Mouse (Mus musculus): ENCODE measurements around the gene Tmem254c. TPM values are rescaled to one million over a fixed set of nuclear protein-coding genes. Genes with fewer than 3 reads are reported as not detected.
"Not testable (repeated sequence)": the region's sequence is repeated elsewhere in the genome, so short reads cannot be mapped to it uniquely, and the experiment has no call there.

Tmem254c gene
- polyA plus RNA-seq (2017; shearing (Covaris generic)) = 100 to 1,000 TPM in 1 of 2 experiments, 10 to 100 TPM in 1; 97.0 to 118 TPM

DNA sequence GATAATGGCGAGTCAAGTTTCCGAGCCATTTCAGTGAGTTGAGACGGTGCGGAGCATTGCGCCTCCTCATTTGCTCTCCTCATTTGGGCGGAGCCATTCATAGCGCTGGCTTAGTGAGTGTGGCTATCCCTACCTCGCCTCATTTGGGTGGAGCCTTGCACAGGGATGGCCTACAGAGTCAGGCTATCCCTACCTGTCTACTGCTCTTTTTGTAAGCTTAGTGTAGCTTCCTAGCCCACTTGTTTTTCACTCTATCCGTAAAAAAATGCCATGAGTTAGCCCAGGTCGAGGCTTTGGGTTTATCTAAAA, at the start of gene Tmem254c:
Gene Tmem254c, minus strand, starts transcription at position 31 of the 309 bp plus-strand sequence.
- ATAC-seq = peak; percentile 88

DNA sequence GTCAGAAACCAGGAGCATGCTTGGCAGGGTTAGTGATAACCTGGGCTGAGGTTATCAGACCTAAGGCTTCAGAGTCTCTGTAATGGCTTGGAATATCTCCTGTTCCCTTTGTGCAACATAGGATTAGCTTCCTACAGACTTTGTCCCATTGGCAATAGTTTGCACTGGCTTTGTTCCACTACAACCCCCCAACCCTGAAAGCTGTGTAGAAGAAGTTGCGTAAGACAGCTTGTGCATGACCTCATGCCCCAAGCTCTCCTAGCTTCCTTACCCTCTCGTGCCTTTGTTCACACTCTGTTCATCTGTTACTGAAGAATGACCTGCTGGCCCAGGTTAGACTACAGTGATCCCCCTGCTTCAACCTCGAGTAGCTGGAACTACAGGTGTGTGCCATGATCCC, 30.5 kb upstream of the Tmem254c start:
- not testable (repeated sequence) for ATAC-seq

DNA sequence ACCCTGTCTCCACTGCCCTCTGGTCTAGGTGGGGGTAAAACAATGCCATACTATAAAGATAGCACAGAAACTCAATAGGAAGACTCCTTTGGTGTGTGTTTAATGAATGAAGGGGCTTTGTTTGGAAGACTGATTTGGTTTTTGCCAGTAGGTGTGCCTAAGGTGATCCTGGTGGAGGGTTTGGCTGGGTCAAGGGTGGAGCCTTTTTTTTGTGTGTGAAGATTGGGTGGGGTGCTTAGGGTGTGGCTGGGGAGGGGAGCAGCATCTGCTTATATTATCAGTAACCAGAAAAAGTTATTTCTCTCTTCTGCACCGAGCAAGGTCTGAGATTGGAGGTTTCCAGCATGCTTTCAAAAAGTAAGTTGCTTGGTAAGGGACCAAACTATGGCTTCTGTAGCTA, 14.8 kb upstream of the Tmem254c start, which contains the start of gene Cphx3:
Gene Cphx3, plus strand, starts transcription at position 301 of the 400 bp plus-strand sequence.
- not testable (repeated sequence) for ATAC-seq

DNA sequence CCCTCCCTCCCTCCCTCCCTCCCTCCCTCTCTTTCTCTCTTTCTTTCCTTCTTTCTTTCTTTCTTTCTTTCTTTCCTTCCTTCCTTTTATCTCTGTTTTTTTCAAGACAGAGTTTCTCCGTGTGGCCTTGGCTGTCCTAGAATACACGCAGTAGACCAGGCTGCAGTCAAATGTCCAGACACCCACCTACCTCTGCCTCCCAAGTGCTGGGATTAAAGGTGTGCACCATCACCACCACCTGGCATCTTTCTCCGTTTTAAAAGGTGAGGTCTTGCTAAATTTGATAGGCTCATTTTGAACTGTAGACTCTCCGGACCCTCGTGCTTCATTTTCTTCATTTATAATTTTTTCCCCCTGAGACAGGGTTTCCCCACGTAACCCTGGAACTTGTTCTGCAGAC, 14.1 kb upstream of the Tmem254c start, which contains the start of gene Cphx2:
Gene Cphx2, plus strand, starts transcription at position 301 of the 400 bp plus-strand sequence.
- not testable (repeated sequence) for ATAC-seq

DNA sequence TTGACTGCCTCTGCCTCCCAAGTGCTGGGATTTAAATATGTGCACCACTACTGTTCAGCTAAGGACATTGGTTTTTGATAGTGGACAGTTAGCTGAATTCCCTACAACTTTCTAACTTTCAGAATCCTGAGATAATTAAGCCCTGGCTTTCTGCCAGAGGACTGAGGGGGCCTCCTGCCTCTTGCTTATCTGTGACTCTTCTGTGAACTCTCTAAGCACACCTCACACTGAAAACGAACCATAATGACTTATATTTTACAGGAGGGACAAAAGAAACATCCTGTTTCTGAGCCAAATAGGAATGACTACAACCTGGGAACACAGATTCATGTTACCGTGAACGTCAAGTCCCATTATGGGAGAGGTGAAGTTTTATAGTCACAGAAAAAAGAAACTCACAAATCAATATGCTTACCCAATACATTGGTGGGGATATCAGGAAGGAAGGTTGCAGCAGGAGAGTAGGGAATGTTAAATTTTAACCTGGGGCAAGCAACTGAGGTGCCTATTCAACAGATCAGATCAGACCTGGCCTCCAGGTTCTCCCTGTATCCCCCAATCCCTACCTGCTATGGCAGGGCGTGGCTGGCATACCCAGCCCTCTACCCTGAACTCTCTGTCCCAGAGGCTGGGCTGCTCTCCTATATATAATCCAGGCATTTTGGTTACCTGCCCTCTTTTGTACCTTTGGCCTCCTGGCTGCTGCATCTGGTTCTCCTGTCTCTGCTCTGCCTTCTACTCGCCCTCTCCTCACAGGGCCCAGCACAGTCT, 9.7 kb upstream of the Tmem254c start:
- ATAC-seq = not testable (repeated sequence)

DNA sequence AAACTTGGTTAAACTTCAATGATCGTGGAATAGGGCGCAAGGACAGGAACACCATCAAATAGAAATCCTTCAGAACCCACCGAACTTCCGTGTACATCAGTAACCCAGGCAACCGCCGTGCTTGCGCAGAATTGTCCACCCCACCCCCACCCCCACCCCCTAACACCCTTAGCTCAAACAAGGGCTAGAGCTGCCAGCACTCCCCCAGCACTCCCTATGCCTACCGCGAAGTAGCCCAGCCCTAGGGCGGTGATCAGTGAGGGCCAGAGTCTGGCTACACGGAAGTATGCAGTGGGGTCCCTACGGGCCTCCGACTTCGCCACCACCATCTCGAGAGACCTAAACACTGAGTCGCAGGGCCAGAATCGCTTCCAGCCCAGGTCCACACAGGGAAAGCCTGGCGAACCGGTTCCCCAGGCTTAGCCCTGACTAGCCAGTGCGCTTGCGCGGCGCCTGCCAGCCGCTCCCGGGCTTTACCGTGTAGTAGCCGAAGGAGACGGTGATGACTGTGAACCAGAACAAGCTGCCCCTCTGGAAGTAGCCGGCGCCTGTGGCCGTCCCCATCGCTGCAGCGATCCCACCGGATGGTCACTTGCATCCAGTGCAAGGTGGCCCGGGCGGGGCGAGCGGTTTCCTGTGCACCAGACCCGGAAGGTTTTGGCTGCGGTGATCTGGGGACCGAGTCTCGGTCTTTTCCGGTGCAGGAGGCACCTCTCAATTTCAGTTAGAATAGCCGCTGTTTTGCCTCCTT, 406 bp downstream of the Tmem254c start:
- peak; percentile 73 for ATAC-seq

DNA sequence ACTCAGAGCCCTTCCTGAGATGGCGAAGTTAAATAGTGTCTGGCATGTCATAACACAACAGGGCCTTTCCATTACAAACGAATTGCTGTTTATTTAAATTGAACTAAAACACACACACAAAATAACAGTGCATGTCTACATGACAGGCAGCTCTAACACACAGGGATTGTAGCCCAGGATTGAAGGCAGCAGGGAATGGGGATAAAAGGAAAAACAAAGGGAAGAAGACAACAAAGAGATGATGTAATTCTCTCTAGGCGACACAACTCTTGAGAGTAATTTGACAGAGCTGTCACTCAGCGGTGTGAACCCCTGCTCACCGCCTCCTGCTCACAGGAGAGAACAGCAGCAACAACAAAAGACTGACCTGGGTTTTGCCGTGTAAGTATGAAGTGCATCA, 7.8 kb downstream of the Tmem254c start:
- ATAC-seq = not testable (repeated sequence)

DNA sequence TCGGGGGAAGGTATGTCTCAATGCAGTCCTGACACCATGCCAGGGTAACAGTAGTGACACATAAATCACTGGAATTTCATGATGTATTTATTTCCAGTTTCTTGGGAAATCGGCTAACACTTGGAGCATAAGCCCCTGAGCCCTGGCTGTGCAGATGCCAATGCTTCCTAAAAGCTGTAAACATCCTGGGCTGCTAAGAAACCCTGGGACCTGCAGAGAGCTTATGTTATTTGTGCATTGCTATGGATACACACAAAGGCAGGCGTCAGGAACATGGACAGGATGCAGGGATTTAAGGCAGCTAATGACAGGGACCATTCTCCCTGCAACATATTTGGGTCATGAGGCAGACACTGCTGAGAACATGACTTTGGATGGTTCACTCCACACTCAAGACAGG, 9.0 kb downstream of the Tmem254c start:
- ATAC-seq = not testable (repeated sequence)

DNA sequence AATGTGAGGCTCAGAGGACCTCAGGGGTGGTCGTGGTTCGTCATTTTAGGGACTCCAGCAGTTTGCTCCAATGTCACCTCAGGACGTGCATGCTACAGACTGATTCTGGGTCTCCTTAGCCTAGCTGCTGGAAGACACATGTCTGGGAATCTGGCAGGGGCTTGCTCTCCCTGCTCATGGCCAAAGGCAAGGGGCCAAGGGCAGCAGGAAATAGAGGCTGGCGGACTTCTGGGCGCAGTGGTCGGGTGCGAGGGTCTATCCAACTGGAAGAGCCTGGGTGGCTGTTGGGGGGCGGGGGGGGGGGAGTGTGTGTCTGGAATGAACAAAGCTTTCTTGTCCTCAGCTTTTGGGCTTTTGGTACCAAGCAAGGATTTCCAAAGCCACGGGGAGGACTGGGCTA, 18.4 kb downstream of the Tmem254c start:
- not testable (repeated sequence) for ATAC-seq

DNA sequence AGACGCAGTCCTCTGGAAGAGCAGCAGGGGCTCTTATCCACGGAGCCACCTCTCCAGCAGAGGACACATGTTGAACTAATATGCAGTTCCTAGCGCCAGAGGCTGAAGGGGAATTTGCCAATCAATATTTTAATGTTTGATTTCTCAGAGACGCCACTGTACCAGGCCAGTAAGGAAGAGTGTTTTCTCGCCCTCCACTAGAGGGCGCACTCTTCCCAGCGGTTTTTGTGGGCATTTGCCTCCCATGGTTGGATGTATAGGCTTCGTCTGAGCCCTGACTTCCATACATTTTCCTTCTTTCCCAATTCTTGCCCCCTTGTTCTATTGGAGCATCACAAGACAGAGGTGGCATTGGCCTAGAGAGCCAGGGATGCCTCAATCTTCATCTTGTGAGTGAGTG, 20.1 kb downstream of the Tmem254c start:
- ATAC-seq = peak; percentile 47

DNA sequence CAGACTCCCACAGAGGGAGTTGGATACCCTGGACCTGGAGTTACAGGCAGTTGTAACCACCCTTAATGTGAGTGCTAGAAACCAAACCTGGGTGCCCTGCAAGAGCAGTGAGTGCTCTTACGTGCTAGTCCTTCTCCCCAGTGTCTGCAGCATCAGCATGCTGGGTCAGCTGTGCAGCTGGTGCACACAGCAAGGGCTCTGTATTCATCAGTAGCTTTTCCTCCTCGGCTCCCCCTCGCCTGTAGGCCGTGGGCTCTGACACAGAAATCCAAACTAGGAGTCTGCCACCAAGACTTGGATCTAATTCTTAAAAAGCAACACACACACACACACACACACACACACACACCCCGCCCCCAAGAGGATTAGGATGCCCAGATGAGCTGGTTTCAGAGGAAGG, 22.1 kb downstream of the Tmem254c start:
- ATAC-seq = not testable (repeated sequence)

DNA sequence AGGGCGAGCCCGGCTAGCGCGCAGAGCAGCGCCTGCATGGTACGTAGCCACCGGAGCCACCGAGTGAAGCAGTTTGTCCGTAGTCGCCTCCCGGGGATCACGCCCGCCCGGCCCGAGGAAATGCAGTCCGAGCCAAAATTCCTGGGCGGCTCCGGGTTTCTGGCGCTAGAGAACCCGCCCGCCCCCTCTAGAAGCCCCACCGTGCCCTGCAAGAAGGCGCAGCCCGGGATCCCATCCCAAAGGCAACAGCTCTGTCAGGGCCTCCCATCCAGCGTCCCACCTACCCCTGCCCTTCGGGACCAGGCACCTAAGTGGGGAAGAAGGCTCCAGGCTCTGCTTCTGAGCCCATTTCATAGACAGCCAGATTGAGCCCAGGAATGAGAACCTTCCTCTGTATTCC, 24.5 kb downstream of the Tmem254c start, which contains the start of gene Gm9780:
Gene Gm9780, minus strand, starts transcription at position 101 of the 400 bp plus-strand sequence.
- not testable (repeated sequence) for ATAC-seq

DNA sequence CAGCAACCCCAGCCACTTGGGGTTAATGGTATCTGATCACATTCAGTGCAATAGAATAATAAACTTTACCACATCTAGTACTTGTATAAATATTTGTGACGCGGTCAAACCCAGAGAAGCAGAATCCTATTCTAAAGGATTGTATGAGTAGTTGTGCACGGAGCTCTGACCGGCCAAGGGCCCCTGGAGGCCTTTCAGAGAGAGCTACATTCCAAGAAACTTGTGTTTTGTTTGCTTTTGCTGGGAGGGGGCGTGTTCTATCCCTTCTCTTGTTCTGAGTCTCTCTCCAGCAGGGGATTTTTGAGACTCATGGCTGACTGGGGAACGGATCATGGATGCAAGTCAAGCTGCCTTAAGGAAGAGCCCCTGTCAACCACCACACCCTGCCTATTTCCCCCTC, 31.7 kb downstream of the Tmem254c start:
- ATAC-seq = not testable (repeated sequence)

DNA sequence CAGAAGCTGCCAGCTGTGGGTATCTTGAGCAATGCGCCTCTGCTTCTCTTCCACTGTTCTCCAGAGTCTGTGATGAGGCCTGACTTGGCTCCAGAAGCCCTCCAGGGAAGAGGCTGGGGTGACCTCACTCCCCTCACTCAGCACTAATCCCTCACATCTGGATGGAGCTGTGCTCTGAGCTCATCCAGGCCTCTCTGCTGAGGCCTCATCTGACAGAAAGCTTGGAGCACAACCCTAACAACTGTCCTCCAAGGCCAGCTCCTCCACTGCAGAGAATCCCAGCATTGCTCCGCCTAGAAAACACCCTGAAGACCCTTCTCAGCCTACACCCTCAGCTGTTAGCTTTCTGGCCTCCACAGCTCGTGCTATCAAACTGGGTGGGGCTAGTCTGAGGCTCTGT, 32.8 kb downstream of the Tmem254c start:
- ATAC-seq = not testable (repeated sequence)

DNA sequence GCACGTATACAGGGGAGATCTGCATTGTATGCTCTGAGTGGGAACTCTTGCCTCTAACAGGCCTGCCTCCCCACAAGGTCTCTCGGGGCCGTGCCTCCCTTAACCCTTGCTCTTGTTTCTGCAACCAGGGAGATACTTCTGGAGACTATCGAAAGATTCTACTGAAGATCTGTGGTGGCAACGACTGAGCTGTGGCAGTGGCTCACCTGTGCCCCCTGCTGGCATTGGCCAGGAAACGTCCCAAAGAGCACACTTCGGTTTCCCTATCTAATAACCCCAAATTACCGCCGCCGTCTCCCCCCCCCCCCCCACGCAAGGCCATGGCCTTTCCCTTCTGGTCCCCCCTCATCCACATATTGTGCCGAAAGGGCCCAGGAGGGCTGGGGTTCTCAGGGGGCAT, 41.5 kb downstream of the Tmem254c start:
- not testable (repeated sequence) for ATAC-seq

DNA sequence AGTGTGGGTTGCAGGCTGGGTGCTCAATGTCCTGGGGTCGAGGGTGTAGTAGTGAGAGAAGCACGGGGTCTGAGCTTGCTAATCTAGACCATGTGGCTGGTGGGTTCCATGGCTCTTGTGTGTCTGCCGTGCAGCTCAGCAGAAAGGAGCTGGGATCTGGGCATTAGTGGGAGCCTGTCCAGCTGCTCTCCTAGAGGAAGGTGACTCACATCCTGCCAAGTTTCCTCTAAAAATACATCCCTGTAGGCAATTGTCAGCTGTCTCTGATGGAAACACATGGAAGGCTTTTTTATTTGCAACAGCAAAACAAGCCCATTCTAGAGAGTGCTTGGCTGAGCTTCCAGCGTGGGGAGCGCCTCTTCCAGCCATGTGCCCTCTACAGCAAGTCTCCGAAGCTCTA, 44.3 kb downstream of the Tmem254c start:
- not testable (repeated sequence) for ATAC-seq

DNA sequence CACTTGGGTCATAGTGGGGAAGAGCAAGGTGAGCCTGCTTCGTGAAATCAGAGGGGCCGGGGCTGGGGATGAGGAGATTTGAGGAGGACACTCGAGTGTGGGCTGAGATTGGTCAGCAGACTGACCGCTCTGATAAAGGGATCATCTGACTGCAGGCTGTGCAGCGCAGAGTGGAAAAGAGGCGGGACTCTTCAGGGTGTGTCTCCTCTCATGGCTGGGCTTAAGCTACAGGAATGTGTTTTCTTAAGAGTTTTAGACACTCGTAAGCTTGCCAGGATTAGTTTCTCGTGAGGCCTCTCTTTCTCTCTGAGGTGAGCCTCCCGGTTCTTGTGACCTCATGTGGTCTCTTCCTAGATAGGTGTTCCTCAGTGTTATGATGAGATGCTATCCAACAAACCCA, 45.6 kb downstream of the Tmem254c start:
- not testable (repeated sequence) for ATAC-seq

DNA sequence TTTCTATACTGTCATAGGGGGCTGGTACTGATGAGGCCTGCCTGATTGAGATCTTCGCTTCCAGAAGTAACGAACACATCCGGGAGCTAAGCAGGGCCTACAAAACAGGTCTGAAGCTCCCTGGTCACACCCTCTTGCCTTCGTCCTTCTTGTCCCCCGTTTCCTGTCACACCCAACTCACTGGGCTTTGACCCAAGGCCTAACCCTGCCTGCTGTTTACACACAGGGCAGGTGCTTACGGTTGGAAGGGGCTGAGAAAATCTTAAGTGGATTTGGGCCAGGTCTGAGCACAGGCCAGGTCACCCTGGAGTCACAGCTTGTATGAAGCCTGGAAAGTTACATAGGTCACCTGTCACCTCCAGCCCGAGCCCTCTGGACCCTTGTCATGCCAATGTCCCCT, 50.7 kb downstream of the Tmem254c start:
- ATAC-seq = not testable (repeated sequence)

Other genes with a start within 250 kb of the Tmem254c start
- 10 to 100 TPM; 59.7 to 84.6 TPM for gene Anxa11, start 225.2 kb downstream of the Tmem254c start, polyA plus RNA-seq (2017; shearing (Covaris generic))
- not detected for gene Plac9a, start 164.3 kb downstream of the Tmem254c start, polyA plus RNA-seq (2017; shearing (Covaris generic))
- 1 to 10 TPM; 5.5 to 6.8 TPM for gene Tmem254a, start 139.7 kb downstream of the Tmem254c start, polyA plus RNA-seq (2017; shearing (Covaris generic))
- not detected for gene Cphx1, start 129.1 kb downstream of the Tmem254c start, polyA plus RNA-seq (2017; shearing (Covaris generic))
- gene Duxbl1, start 88.8 kb downstream of the Tmem254c start, polyA plus RNA-seq (2017; shearing (Covaris generic)) = not detected
- not detected for gene Gm9780, start 24.6 kb downstream of the Tmem254c start, polyA plus RNA-seq (2017; shearing (Covaris generic))
- gene Cphx2, start 14.2 kb upstream of the Tmem254c start, polyA plus RNA-seq (2017; shearing (Covaris generic)) = not detected
- gene Cphx3, start 14.9 kb upstream of the Tmem254c start, polyA plus RNA-seq (2017; shearing (Covaris generic)) = not detected
- gene Duxbl2, start 51.0 kb upstream of the Tmem254c start, polyA plus RNA-seq (2017; shearing (Covaris generic)) = not detected
- gene Plac9b, start 115.1 kb upstream of the Tmem254c start, polyA plus RNA-seq (2017; shearing (Covaris generic)) = not detected
- gene Tmem254b, start 139.7 kb upstream of the Tmem254c start, polyA plus RNA-seq (2017; shearing (Covaris generic)) = 10 to 100 TPM; 25.9 to 46.5 TPM
- gene Duxbl3, start 190.6 kb upstream of the Tmem254c start, polyA plus RNA-seq (2017; shearing (Covaris generic)) = not detected

Measured in CD4-positive, CD25-positive, alpha-beta regulatory T cell, adult 4 months (primary cell).